In the genomic region with DNA sequence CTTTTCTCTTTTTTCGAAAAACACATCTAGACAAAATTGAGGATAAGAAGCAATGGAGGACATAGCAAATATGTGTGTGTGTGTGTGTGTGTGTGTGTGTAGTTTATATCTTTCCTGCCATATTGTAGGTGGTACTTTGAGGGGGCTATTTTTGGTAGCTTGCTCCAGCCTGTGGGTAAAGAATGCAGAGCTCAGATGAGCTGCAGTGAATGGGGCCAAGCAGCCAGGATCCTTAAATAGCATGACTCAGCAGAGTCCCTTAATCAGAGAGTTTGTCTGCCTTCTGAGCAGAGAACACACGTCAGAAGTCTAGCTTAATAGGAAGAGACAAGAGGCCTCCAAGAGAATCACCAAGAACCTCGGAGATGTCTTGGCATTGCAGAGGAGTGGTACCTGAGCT, we compare ENCODE assay signal across 11 mouse cellular contexts. TPM values are rescaled to one million over a fixed set of nuclear protein-coding genes. Genes with fewer than 3 reads are reported as not detected.
DNase-seq lines count a peak whose midpoint lies in the region; ATAC-seq lines count a peak whose summit lies in the region.
"Had no signal": no experiment of that assay in that cellular context is flagged by ENCODE, and none has a peak within 500 bp of the region (broad histone marks: within the 10 kb centered on the region; RNA-seq: fewer than 3 reads in every experiment).

No protein-coding gene starts in this region.

- peak; percentile 87 for DNase-seq in heart, adult 11 months
- DNase-seq in heart, postnatal 25 days (ENCODE audit: low spot score), result no peak
- peak; percentile 82 for DNase-seq in 416B (ENCODE audit: low read depth)
- peak; percentile 25 to 36 for DNase-seq in heart, postnatal 10 days
- no peak for DNase-seq in spleen, postnatal 14 days (ENCODE audit: low spot score in 2 of 2)
- DNase-seq in testis, postnatal 10 days (ENCODE audit: low spot score), result no peak
- no peak for DNase-seq in lung, postnatal 25 days (ENCODE audit: low spot score)
- DNase-seq: cerebellum, adult 11-12 months; kidney, adult 8-10 months had no signal

- intact Hi-C loops in heart, postnatal 25 days (cut with DNase I), result no loop called here
- intact Hi-C loops in heart, postnatal 10 days (cut with DNase I), result loop anchor here (5.0 to 10.0 kb wide), 3 partner anchors 105 to 282 kb away; no protein-coding TSS in a partner anchor

- peak; percentile 84 for ATAC-seq in common myeloid progenitor, adult 5-6 weeks (replicated peaks; ENCODE audit: low read depth, poor library complexity, severe bottlenecking)
- ATAC-seq: forebrain, embryonic 14.5 days had no signal

RNA-seq across cellular contexts. Expression of a gene that starts 25.4 kb away (rescaled TPM):
- total RNA-seq in heart, postnatal 25 days (2021), result 10 to 100 TPM; 15.1 to 19.1 TPM
- total RNA-seq in common myeloid progenitor, adult 5-6 weeks (2017), result 6.8 and 14.7 TPM in 2 replicates
- total RNA-seq in heart, postnatal 10 days (2021), result 10 to 100 TPM; 16.6 to 18.2 TPM

Comparison
In these comparisons a context has a peak if more than half of its experiments do, and no peak if none do; other contexts are left out.
1. DNase-seq: peak in heart, adult 11 months (single experiment), 416B (single experiment) and heart, postnatal 10 days (2 of 2); none in heart, postnatal 25 days (single experiment), spleen, postnatal 14 days (0 of 2), testis, postnatal 10 days (single experiment) and lung, postnatal 25 days (single experiment).